Mouse (Mus musculus) cerebellum, adult 2 months (tissue): ENCODE data around the gene Ctnnbl1.

Source experiments
- CTCF ChIP-seq: fragments of 200-500 bp; IDR thresholded peaks from 2 replicates; pipeline ENCODE4 v1.5.1; 2011; ENCODE audit warnings: low read depth, mild to moderate bottlenecking, control low read depth, low read length, moderate library complexity, borderline replicate concordance; ENCODE audit not compliant: insufficient read depth
- POLR2A ChIP-seq: fragments of 200-500 bp; IDR thresholded peaks from 2 replicates; pipeline ENCODE4 v1.6.1; 2011; ENCODE audit warnings: low read length, control low read depth, borderline replicate concordance; ENCODE audit not compliant: insufficient read depth

DNA sequence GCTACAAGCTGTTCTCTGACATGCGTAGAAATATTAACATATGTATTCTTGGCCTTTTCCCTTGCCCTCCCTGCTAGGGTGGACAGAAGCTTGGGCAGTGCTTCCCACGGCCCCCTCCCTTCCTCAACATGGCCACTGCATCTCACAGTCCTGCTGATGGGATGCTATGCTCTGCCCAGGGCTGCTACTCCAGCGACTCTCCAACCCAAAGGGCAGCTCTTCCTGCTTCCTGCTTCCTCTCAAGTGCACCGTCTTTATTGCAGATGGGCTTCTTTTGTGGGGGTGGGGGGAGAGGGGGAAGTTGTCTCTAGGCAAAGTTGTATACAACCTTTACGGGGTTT, 12.7 kb upstream of the Ctnnbl1 start:
- TF ChIP-seq CTCF (no peak), POLR2A (no peak)
